ENCODE assay signal across 26 mouse cellular contexts in the genomic region with DNA sequence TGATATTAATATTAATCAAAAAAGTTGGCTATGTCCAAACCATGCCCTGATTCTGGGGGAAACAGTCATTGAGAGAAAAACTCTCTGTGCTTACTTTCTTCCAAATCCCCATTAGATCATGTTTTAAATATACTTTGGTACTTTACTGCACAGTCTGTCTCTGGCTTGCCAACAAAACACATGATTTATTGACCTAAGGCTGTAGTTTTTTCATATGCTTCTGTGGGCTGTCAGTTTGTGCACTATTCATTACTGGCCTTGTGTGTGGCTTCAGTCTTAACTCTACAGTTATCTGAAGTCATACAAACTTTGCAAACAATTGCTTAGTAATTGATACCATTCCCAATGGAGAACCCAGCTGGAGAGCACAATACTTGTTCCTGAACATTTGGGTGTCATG.
A peak's percentile ranks its signal among the peaks of the same experiment; 100 is the strongest.
DNase-seq lines count a peak whose midpoint lies in the region; ATAC-seq and TF ChIP-seq lines count a peak whose summit lies in the region.
"Had no signal": no experiment of that assay in that cellular context is flagged by ENCODE, and none has a peak within 500 bp of the region (broad histone marks: within the 10 kb centered on the region; RNA-seq: fewer than 3 reads in every experiment).

No protein-coding gene starts in this region.

- no peaks in the 10 kb centered on the region for H3K36me3 ChIP-seq in liver, adult 2 months (ENCODE audit: control insufficient read depth, insufficient read depth, low read length)
- no peaks in the 10 kb centered on the region for H3K36me3 ChIP-seq in liver, embryonic 12.5 days
- H3K36me3 ChIP-seq in stomach, embryonic 16.5 days (ENCODE audit: control insufficient read depth, insufficient read depth, low read length) = no peaks in the 10 kb centered on the region
- H3K36me3 ChIP-seq: embryonic facial prominence, embryonic 12.5 days; embryonic facial prominence, embryonic 15.5 days; heart, embryonic 12.5 days; heart, embryonic 15.5 days; hindbrain, embryonic 10.5 days; hindbrain, embryonic 13.5 days had no signal

- H3K9me3 ChIP-seq in liver, embryonic 12.5 days (replicated peaks) = no peaks in the 10 kb centered on the region
- H3K9me3 ChIP-seq in stomach, embryonic 16.5 days (replicated peaks; ENCODE audit: control insufficient read depth, low read length) = no peaks in the 10 kb centered on the region
- H3K9me3 ChIP-seq: embryonic facial prominence, embryonic 12.5 days; embryonic facial prominence, embryonic 15.5 days; heart, embryonic 12.5 days; heart, embryonic 15.5 days; hindbrain, embryonic 10.5 days; hindbrain, embryonic 13.5 days had no signal

- ATAC-seq in liver, embryonic 12.5 days = no peak
- peak; percentile 47; the same call in 1 of the 2 replicates for ATAC-seq in stomach, embryonic 16.5 days (ENCODE audit: insufficient read depth, low FRiP score)
- ATAC-seq: activated CD4-positive, CD25-positive, alpha-beta regulatory T cell, adult 4 months; CD4-positive, CD25-positive, alpha-beta regulatory T cell, adult 4 months; forebrain, embryonic 14.5 days; forebrain, postnatal 0 days; hindbrain, embryonic 16.5 days had no signal

- TF ChIP-seq CTCF in liver, adult 2 months (IDR thresholded peaks at IDR 0.05; ENCODE audit: low read depth, low read length) = no peak
- no peak for TF ChIP-seq CTCF in gastrocnemius, adult 2 months (IDR thresholded peaks at IDR 0.05)

- H3K27ac ChIP-seq in liver, adult 2 months (replicated peaks; ENCODE audit: insufficient read depth, low read depth, low read length) = no peak overlapping the region
- no peak overlapping the region for H3K27ac ChIP-seq in liver, embryonic 12.5 days
- no peak overlapping the region for H3K27ac ChIP-seq in stomach, embryonic 16.5 days (ENCODE audit: low read length)
- H3K27ac ChIP-seq in gastrocnemius, adult 2 months = no peak overlapping the region
- H3K27ac ChIP-seq: embryonic facial prominence, embryonic 12.5 days; embryonic facial prominence, embryonic 15.5 days; heart, embryonic 15.5 days; hindbrain, embryonic 10.5 days; hindbrain, embryonic 13.5 days had no signal

- TF ChIP-seq POLR2A in liver, adult 2 months (IDR thresholded peaks at IDR 0.05; ENCODE audit: extremely low read depth, insufficient read depth, low read length) = no peak

- no peaks in the 10 kb centered on the region for H3K27me3 ChIP-seq in liver, adult 2 months (ENCODE audit: control insufficient read depth, insufficient read depth, low read length)
- no peaks in the 10 kb centered on the region for H3K27me3 ChIP-seq in liver, embryonic 12.5 days (replicated peaks)
- H3K27me3 ChIP-seq in stomach, embryonic 16.5 days (ENCODE audit: control insufficient read depth, insufficient read depth, low read length) = no peaks in the 10 kb centered on the region
- H3K27me3 ChIP-seq: embryonic facial prominence, embryonic 12.5 days; embryonic facial prominence, embryonic 15.5 days; heart, embryonic 12.5 days; heart, embryonic 15.5 days; hindbrain, embryonic 13.5 days had no signal

- peak; percentile 10 for DNase-seq in liver, adult 2 months (ENCODE audit: extremely low read depth, low read depth, low spot score)
- DNase-seq in NIH3T3 (ENCODE audit: low read depth) = peak; percentile 40
- DNase-seq in gastrocnemius, adult 2 months = no peak
- DNase-seq in left cerebral cortex, adult 9 months (ENCODE audit: low spot score in 2 of 2) = no peak
- DNase-seq: adrenal gland, postnatal 14 days; cerebellum, adult 11 months; cerebellum, adult 2 months; cerebellum, adult 9-11 months; cerebellum, postnatal 25 days; forebrain, postnatal 0 days; gastrocnemius, postnatal 25 days; heart, adult 18-20 months; heart, postnatal 10 days; heart, postnatal 36 days had no signal

- H3K9ac ChIP-seq in liver, adult 2 months (ENCODE audit: low read depth, low read length) = no peak overlapping the region
- H3K9ac ChIP-seq in liver, embryonic 12.5 days = no peak overlapping the region
- no peak overlapping the region for H3K9ac ChIP-seq in stomach, embryonic 16.5 days (ENCODE audit: low read length)
- H3K9ac ChIP-seq: embryonic facial prominence, embryonic 12.5 days; embryonic facial prominence, embryonic 15.5 days; forebrain, postnatal 0 days; heart, embryonic 12.5 days; heart, embryonic 15.5 days; hindbrain, embryonic 13.5 days had no signal

- intact Hi-C loops in gastrocnemius, adult 2 months (cut with DNase I) = no loop called here

- H3K4me2 ChIP-seq in liver, embryonic 12.5 days = no peak overlapping the region
- H3K4me2 ChIP-seq in stomach, embryonic 16.5 days (ENCODE audit: low read depth, low read length) = no peak overlapping the region
- H3K4me2 ChIP-seq: embryonic facial prominence, embryonic 12.5 days; embryonic facial prominence, embryonic 15.5 days; heart, embryonic 12.5 days; heart, embryonic 15.5 days; hindbrain, embryonic 13.5 days had no signal

- peaks cover 2% of the 10 kb centered on the region for H3K4me1 ChIP-seq in liver, adult 2 months (ENCODE audit: control insufficient read depth, insufficient read depth, low read length)
- H3K4me1 ChIP-seq in liver, embryonic 12.5 days = peaks cover 6% of the 10 kb centered on the region; the same call in 1 of the 2 replicates
- H3K4me1 ChIP-seq in stomach, embryonic 16.5 days (ENCODE audit: control insufficient read depth, insufficient read depth, low read length) = 0 out of 2 replicates have a peak, but pooled peaks cover 4% of the 10 kb centered on the region
- H3K4me1 ChIP-seq: embryonic facial prominence, embryonic 12.5 days; embryonic facial prominence, embryonic 15.5 days; heart, embryonic 12.5 days; heart, embryonic 15.5 days; hindbrain, embryonic 10.5 days; hindbrain, embryonic 13.5 days had no signal

- no peak overlapping the region for H3K4me3 ChIP-seq in liver, adult 2 months (ENCODE audit: insufficient read depth, low read depth, low read length)
- H3K4me3 ChIP-seq in liver, embryonic 12.5 days = no peak overlapping the region
- no peak overlapping the region for H3K4me3 ChIP-seq in stomach, embryonic 16.5 days (replicated peaks; ENCODE audit: low read length)
- no peak overlapping the region for H3K4me3 ChIP-seq in gastrocnemius, adult 2 months
- H3K4me3 ChIP-seq: embryonic facial prominence, embryonic 12.5 days; embryonic facial prominence, embryonic 15.5 days; heart, embryonic 12.5 days; heart, embryonic 15.5 days; hindbrain, embryonic 10.5 days; hindbrain, embryonic 13.5 days had no signal

- no peaks in the 10 kb centered on the region for H3K79me2 ChIP-seq in liver, adult 2 months (ENCODE audit: control insufficient read depth, insufficient read depth, low read length)

Comparison
In these comparisons a context has a peak if more than half of its experiments do, and no peak if none do; other contexts are left out.
1. DNase-seq: peak in liver, adult 2 months (single experiment) and NIH3T3 (single experiment); none in gastrocnemius, adult 2 months (single experiment) and left cerebral cortex, adult 9 months (0 of 2).